Mouse (Mus musculus) liver, embryonic 16.5 days (tissue): ENCODE measurements around the gene Fndc9. TPM values are rescaled to one million over a fixed set of nuclear protein-coding genes. Genes with fewer than 3 reads are reported as not detected.

Source experiments
- ATAC-seq: fragments of 200-750 bp; cut with Nextera tagmentation; 2 replicates; pipeline ENCODE4 v1.8.0; 2017; ENCODE audit warnings: low read depth, mild to moderate bottlenecking, moderate number of reproducible peaks, moderate library complexity
- H3K27ac ChIP-seq: fragments of 300-500 bp; sonication (generic); 2 replicates; pipeline ENCODE4 v1.5.1; 2014; ENCODE audit warnings: mild to moderate bottlenecking, low read length
- H3K27me3 ChIP-seq: fragments of 300-500 bp; sonication (generic); 2 replicates; pipeline ENCODE4 v1.6.1; 2014; ENCODE audit warnings: low read depth, low read length, mixed read lengths; ENCODE audit not compliant: control insufficient read depth, insufficient read depth
- H3K36me3 ChIP-seq: fragments of 300-500 bp; sonication (generic); 2 replicates; pipeline ENCODE4 v1.6.1; 2014; ENCODE audit warnings: mild to moderate bottlenecking; ENCODE audit not compliant: control insufficient read depth, insufficient read depth
- H3K4me1 ChIP-seq: fragments of 300-500 bp; sonication (generic); 2 replicates; pipeline ENCODE4 v1.6.1; 2014; ENCODE audit warnings: low read depth, low read length, mixed read lengths; ENCODE audit not compliant: control insufficient read depth
- H3K4me2 ChIP-seq: fragments of 300-500 bp; sonication (generic); 2 replicates; pipeline ENCODE4 v1.6.1; 2014; ENCODE audit warnings: low read depth, low read length, mixed read lengths
- H3K4me3 ChIP-seq: fragments of 300-500 bp; sonication (generic); 2 replicates; pipeline ENCODE4 v1.5.1; 2014; ENCODE audit warnings: low read depth, mild to moderate bottlenecking, low read length
- H3K9ac ChIP-seq: fragments of 300-500 bp; sonication (generic); 2 replicates; pipeline ENCODE4 v1.6.1; 2014; ENCODE audit warnings: low read depth, low read length
- H3K9me3 ChIP-seq: fragments of 300-500 bp; sonication (generic); replicated peaks from 2 replicates; pipeline ENCODE4 v1.6.1; 2016; ENCODE audit warnings: low read length; ENCODE audit not compliant: control insufficient read depth
- WGBS: fragments of 180-500 bp; shearing (Covaris S2); extraction: QIAGEN DNeasy Blood & Tissue Kit; methylation state at CpG from one replicate; pipeline ENCODE4 v1.1.7; 2014; ENCODE audit not compliant: insufficient replicate concordance; 5-methylcytosine and 5-hydroxymethylcytosine counted together
- polyA plus RNA-seq: library from polyadenylated mRNA; unstranded; fragments of >200 nt; fragmentation: Nextera tagmentation; extraction: Ambion mirVana; gene quantifications from 2 replicates; pipeline ENCODE4 v1.2.1, GENCODE M21; 2015

Fndc9 gene
- not detected in 2 replicates for polyA plus RNA-seq

DNA sequence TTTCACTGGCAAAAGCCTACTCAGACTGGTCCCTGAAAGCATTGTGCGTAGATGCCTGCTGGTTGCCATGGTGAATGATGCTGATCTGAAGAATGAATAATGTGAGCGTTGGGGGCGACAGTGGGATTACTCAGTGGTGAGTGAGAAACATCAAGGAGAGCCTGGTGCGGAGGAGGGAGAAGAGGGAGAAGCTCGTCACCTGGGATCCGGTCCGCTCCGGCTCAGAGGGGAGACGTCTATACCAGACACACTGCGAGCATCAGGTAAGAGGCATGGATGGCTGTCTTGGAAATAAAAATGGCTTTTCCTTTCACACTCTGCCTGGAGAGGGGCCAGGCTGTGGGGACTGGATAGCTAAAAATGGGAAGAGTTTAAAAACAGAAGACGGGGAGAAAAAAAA lies at the start of gene Fndc9:
Fndc9 (plus strand) TSS at position 198 of the 400 bp plus-strand sequence.
- Histone ChIP-seq H3K9ac (no peak within 1 kb of the TSS), H3K9me3 (no peaks in the 10 kb centered on the region), H3K4me2 (no peak within 1 kb of the TSS), H3K36me3 (no peaks in the 10 kb centered on the region), H3K27me3 (no peaks in the 10 kb centered on the region), H3K4me3 (no peak within 1 kb of the TSS), H3K4me1 (peaks cover 2% of the 10 kb centered on the region; the same call in 1 of the 2 replicates), H3K27ac (no peak within 1 kb of the TSS)
- no peak for ATAC-seq
- 78% methylated on average over 11 of the region's 11 CpGs for WGBS

DNA sequence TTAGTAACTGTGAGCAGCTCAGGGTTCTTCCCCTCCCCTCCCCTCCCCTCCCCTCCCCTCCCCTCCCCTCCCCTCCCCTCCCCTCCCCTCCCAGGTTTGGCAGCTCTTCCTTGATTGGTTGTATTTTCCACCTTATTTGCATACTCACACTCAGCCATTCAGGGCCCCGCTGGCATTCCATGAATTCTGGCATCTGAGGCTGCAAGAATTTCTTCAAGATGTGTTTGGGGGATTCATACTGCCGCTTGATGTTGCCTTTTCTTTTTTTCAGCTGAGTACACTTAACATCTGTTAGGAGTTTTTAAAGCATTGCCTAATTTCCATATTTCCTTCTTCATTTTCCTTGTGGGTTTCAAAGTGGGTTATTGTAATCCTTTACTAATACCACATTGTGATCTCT lies 47.0 kb upstream of the Fndc9 start:
- Histone ChIP-seq H3K9me3 (no peaks in the 10 kb centered on the region), H3K4me1 (no peaks in the 10 kb centered on the region), H3K4me3 (no peak overlapping the region), H3K27ac (no peak overlapping the region), H3K9ac (no peak overlapping the region), H3K27me3 (no peaks in the 10 kb centered on the region), H3K4me2 (no peak overlapping the region), H3K36me3 (no peaks in the 10 kb centered on the region)
- no peak for ATAC-seq
- 60% methylated on average over 2 of the region's 2 CpGs for WGBS

DNA sequence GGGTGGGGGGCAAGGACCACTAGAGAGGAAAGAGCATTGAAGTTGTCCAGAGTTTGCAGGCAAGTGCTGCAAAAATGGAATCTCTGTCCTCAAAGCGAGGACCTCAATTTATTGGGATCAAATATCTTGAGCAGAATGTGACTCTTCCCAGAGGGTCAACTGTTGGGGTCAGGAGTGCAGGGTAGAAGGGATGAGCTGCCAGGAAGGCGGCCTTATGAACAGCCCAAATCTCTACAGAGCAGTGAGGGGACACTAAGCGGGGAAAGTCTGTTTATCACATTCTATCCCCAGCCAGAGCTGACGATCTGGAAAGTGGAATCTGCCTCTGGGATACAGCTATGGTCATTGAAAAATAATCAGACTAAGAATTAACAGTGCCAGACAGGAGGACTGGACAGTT lies 41.2 kb upstream of the Fndc9 start:
- H3K36me3 ChIP-seq = no peaks in the 10 kb centered on the region
- H3K4me1 ChIP-seq = no peaks in the 10 kb centered on the region
- no peak overlapping the region for H3K4me3 ChIP-seq
- no peak overlapping the region for H3K27ac ChIP-seq
- WGBS = 61% methylated on average over 4 of the region's 4 CpGs
- ATAC-seq = no peak
- H3K27me3 ChIP-seq = no peaks in the 10 kb centered on the region
- no peak overlapping the region for H3K9ac ChIP-seq
- H3K4me2 ChIP-seq = no peak overlapping the region
- H3K9me3 ChIP-seq = no peaks in the 10 kb centered on the region

DNA sequence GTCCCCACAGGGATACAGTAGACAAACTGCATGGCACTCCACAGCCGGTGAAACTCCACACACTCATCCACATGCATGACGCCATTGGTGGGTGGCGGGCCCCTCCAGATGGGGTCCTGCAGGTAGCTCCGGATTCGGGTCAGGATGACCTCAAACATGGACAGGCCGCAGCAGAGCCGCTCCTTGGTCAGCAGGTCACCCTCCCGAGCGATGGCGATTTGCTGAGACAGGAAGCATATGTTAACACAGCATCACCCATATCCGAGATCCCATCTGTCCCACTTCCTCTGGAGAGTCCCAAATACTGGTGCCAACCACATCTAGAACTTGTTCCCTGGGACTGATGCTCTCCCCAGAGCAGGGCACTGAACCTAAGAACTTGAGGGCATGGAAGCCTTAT lies 34.7 kb upstream of the Fndc9 start:
- no peak overlapping the region for H3K27ac ChIP-seq
- H3K4me3 ChIP-seq = no peak overlapping the region
- H3K36me3 ChIP-seq = no peaks in the 10 kb centered on the region
- no peak for ATAC-seq
- H3K4me1 ChIP-seq = no peaks in the 10 kb centered on the region
- H3K4me2 ChIP-seq = no peak overlapping the region
- H3K9ac ChIP-seq = no peak overlapping the region
- no peaks in the 10 kb centered on the region for H3K9me3 ChIP-seq
- H3K27me3 ChIP-seq = no peaks in the 10 kb centered on the region
- 76% methylated on average over 11 of the region's 11 CpGs for WGBS

DNA sequence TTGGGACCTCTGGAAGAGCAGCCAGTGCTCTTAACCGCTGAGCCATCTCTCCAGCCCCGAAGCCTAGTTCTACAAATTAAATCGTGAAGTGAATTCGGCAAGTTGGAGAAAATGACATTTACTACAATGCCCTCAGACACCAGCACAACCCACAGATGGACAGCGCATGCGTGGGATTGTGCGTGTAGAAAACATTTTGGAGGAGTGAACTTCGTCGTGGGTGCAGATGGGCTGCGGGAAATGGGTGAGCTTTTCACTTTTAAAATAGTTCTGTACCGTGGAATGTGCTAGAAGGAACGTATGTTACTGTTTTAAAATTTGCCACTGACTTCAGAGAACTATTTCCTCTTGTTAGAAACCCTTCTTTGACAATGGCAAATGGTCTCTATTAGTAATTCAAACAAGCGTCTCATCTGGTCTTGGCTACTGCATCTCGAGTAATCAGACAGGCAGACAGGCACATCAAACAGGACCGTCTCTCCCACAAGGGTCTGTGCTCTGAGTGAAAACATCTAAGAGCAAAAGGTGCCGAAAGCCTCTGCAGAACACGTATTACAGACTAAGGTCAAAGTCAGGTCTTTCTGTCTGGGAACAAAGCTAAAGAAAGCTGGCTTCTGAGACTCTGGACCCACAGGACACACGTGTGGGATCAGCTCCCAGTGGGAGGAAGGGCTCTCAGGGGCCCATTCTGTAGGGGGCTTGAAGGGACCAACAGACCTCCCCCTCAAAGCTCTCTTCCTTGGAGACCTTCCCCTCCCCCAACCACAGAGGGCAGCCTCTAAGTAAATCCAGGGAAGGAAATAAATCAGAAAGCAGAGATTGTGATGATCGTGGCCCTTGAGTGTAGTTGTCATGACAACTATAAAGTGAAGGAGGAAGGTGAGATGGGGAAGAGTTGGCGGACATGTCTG lies 33.4 kb upstream of the Fndc9 start:
- no peak overlapping the region for H3K4me2 ChIP-seq
- no peaks in the 10 kb centered on the region for H3K36me3 ChIP-seq
- no peak overlapping the region for H3K9ac ChIP-seq
- H3K27ac ChIP-seq = no peak overlapping the region
- H3K9me3 ChIP-seq = no peaks in the 10 kb centered on the region
- no peak overlapping the region for H3K4me3 ChIP-seq
- H3K4me1 ChIP-seq = no peaks in the 10 kb centered on the region
- no peak for ATAC-seq
- 66% methylated on average over 20 of the region's 20 CpGs for WGBS
- H3K27me3 ChIP-seq = no peaks in the 10 kb centered on the region

DNA sequence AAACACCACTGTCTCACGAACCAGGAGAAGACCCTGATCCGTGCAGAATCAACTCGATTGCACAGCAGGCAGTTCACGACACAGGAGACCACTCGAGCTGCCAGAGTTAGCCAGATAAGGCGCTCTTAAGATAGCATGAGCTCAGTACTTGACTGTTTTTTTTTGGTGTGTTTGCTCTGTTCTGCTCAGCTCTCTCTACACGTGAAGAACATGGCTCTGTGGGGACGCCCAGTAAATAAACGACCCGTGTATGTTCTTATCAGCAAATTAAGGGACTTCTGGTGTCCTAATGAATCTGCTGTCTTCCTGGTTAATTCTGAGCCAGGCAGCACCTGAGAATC lies 32.8 kb upstream of the Fndc9 start:
- Histone ChIP-seq H3K27ac (no peak overlapping the region), H3K9me3 (no peaks in the 10 kb centered on the region), H3K4me2 (no peak overlapping the region), H3K27me3 (no peaks in the 10 kb centered on the region), H3K4me1 (no peaks in the 10 kb centered on the region), H3K36me3 (no peaks in the 10 kb centered on the region), H3K4me3 (no peak overlapping the region), H3K9ac (no peak overlapping the region)
- 47% methylated on average over 10 of the region's 10 CpGs for WGBS
- ATAC-seq = no peak

DNA sequence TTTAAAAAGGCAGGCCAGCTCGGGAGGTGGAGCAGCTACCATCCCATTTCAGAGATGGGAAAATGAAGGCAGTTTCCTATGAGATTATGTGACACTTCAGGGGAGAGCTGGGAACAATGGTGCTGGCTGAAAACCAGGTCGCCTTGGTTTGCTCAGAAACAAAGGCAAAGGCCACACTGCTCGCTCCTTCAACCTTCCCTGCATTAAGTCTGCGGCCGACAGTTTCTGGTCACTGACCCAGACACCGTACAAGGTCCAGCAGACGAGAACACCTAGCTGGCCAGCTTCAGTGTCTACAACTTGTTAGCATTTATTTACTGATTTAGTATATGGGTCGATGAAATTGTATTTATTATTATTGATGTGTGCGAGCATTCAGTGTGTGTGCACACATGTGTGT lies 30.5 kb upstream of the Fndc9 start:
- H3K4me3 ChIP-seq = no peak overlapping the region
- no peaks in the 10 kb centered on the region for H3K9me3 ChIP-seq
- no peak overlapping the region for H3K9ac ChIP-seq
- no peak for ATAC-seq
- H3K27me3 ChIP-seq = no peaks in the 10 kb centered on the region
- WGBS = 69% methylated on average over 9 of the region's 9 CpGs
- no peak overlapping the region for H3K4me2 ChIP-seq
- H3K4me1 ChIP-seq = no peaks in the 10 kb centered on the region
- H3K36me3 ChIP-seq = no peaks in the 10 kb centered on the region
- H3K27ac ChIP-seq = no peak overlapping the region

DNA sequence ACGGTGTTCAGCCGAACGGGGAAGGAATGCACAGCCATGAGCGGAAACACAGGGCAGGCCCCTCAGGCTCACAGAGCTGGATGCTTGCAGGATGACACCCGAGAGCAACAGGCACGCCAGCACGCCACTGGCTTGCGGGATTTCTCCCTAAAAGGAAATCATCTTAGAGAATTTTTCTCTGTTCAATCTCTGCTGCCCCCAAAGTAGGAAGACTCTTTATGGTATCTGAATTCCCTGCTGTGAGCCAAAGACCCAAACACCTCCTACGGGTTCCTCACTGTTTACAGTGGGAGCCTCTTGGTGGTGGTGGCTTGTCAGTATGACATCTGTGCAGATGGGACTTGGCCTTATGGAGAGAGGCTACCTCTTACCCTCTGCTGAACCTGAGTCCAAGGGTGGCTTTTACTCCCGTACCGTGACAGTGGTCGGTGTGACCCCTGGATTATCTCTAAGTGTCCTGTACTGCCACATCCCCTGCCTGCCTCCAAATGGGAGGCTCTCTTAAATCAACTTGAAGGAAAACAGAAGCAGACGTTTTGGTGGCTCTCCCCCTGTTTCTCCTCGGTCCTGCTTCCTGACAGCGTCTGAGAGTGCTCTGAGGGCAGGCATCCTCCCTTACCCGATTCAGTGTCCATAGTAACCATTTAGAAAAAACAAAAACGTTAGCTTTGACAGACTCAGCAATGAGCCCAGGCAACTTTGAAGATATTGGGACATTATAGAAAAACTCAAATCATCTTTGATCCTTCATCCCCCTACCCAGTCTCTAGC lies 29.5 kb upstream of the Fndc9 start:
- H3K27me3 ChIP-seq = no peaks in the 10 kb centered on the region
- no peak overlapping the region for H3K4me3 ChIP-seq
- no peak overlapping the region for H3K9ac ChIP-seq
- no peaks in the 10 kb centered on the region for H3K9me3 ChIP-seq
- H3K27ac ChIP-seq = no peak overlapping the region
- no peak for ATAC-seq
- 63% methylated on average over 17 of the region's 17 CpGs for WGBS
- no peaks in the 10 kb centered on the region for H3K4me1 ChIP-seq
- no peaks in the 10 kb centered on the region for H3K36me3 ChIP-seq
- no peak overlapping the region for H3K4me2 ChIP-seq

DNA sequence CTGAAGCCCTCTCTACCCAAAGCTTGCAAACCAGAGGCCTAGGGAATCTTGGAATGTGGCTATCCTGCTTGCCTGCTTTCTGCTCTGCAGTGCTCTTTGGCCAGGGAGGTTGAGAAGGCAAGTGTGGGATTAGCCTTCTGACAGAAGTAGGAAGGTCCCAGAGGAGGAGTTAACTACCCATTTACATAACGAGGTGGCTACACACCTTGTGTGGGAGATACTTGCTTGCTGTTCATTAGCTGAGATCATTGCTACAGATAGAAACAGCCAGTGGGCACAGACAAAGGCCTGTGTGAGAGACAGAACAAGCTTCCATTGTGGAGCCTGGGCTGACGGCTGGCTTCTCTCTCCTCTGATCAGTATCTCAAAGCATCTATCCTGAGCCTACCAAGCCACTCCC lies 25.4 kb upstream of the Fndc9 start:
- Histone ChIP-seq H3K9ac (no peak overlapping the region), H3K36me3 (no peaks in the 10 kb centered on the region), H3K4me2 (no peak overlapping the region), H3K4me3 (no peak overlapping the region), H3K27me3 (no peaks in the 10 kb centered on the region), H3K9me3 (no peaks in the 10 kb centered on the region), H3K27ac (no peak overlapping the region), H3K4me1 (no peaks in the 10 kb centered on the region)
- 38% methylated on average over 2 of the region's 2 CpGs for WGBS
- no peak for ATAC-seq
